Mouse (Mus musculus) megakaryocyte, embryonic 14.5 days (primary cell): Measurements from ENCODE around the gene Oit1. TPM values are rescaled to one million over a fixed set of nuclear protein-coding genes. Genes with fewer than 3 reads are reported as not detected.

Experiments
- H3K27me3 ChIP-seq: replicated peaks from 2 replicates; pipeline ENCODE3; 2012; ENCODE audit warnings: inconsistent platforms
- H3K36me3 ChIP-seq: replicated peaks from 2 replicates; pipeline ENCODE3; 2012; ENCODE audit warnings: low read length, inconsistent platforms, mixed read lengths
- H3K4me1 ChIP-seq: 2 replicates; pipeline ENCODE4 v1.6.1; 2012; ENCODE audit warnings: inconsistent platforms
- H3K4me3 ChIP-seq: replicated peaks from 2 replicates; pipeline ENCODE3; 2012; ENCODE audit warnings: moderate library complexity, mild to moderate bottlenecking, inconsistent platforms
- H3K9me3 ChIP-seq: 2 replicates; pipeline ENCODE4 v1.6.1; 2012; ENCODE audit warnings: inconsistent platforms
- FLI1 ChIP-seq: IDR thresholded peaks from 2 replicates; pipeline ENCODE4 v1.6.1; 2012; ENCODE audit warnings: low read length, inconsistent platforms, mixed read lengths
- GATA1 ChIP-seq: IDR thresholded peaks from 3 replicates; pipeline ENCODE4 v1.6.1; 2012; ENCODE audit warnings: mixed read lengths, low read length, inconsistent platforms, borderline replicate concordance
- polyA plus RNA-seq: library from polyadenylated mRNA; stranded (reverse); fragments of >175 nt; gene quantifications from 2 replicates; pipeline ENCODE4 v1.2.3, GENCODE M21; 2012; ENCODE audit warnings: low replicate concordance; ENCODE audit not compliant: insufficient read depth

Oit1 gene
- polyA plus RNA-seq, 1 experiment: not detected

DNA sequence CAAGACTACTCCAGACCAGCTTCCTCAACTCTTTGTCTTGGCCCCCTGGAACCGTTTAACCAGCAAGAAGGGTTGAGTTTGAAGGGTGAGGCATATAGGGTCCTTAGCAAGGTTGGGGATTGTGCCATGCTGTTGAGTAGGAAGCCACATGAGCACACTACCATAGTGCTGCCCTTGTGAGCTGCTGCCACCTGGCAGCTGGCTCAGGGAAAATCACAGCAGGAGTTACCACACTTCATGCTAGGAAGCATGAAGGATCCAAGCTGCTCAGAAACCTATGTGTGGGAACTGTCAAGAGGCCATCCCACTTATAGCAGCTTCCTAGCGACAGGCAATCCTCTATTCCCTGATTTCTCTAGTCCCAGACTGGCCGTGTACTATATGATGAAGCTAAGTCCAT is 69.9 kb downstream of the Oit1 start:
- H3K4me1 ChIP-seq: no peaks in the 10 kb centered on the region
- H3K9me3 ChIP-seq: no peaks in the 10 kb centered on the region
- H3K4me3 ChIP-seq: no peak overlapping the region
- TF ChIP-seq GATA1 (no peak), FLI1 (no peak)
- H3K27me3 ChIP-seq: peaks cover 32% of the 10 kb centered on the region
- H3K36me3 ChIP-seq: no peaks in the 10 kb centered on the region

DNA sequence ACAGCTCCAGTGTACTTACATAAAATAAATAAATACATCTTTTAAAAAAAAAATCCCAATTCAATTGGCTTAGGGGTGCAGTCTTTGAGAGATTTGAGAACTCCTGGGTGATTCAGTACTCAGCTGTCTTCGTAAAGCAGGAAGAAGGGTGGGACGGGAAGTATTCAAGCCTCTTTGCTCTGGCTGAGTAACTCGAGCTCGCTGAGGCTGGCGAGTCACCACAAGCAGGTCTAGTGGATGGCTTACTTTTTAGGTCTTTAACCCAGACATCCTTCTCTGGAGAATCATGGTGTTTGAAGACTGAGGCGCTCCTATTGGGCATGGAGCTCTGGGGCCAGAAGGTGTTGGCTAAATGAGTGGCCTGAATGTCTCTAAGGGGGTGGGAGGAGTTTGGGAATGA is 71.7 kb downstream of the Oit1 start:
- H3K9me3 ChIP-seq: no peaks in the 10 kb centered on the region
- no peaks in the 10 kb centered on the region for H3K4me1 ChIP-seq
- H3K4me3 ChIP-seq: no peak overlapping the region
- no peak for TF ChIP-seq FLI1
- no peak for TF ChIP-seq GATA1
- H3K36me3 ChIP-seq: no peaks in the 10 kb centered on the region
- peaks cover 29% of the 10 kb centered on the region for H3K27me3 ChIP-seq

DNA sequence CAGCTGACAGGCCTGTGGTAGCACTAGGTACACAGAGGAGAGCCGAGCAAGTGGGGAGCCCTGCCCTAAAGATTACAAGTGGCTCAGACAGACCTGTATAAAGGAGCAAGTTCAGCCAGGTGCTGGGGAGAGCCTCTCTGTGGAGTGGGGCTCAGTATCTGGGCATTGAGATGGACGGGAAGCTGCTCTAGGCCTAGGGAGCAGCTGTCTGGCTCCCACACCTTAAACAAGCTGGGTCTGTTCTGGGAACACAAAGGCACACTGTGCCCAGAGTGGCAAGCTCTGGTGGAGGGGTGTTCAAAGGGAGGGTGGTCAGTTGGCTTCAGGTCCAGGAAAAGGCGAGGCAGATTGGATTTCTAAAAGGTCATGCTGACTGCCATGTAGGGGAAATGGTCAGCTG is 73.5 kb downstream of the Oit1 start:
- Histone ChIP-seq H3K4me3 (no peak overlapping the region), H3K27me3 (peaks cover 27% of the 10 kb centered on the region), H3K36me3 (no peaks in the 10 kb centered on the region), H3K4me1 (no peaks in the 10 kb centered on the region), H3K9me3 (no peaks in the 10 kb centered on the region)
- no peak for TF ChIP-seq FLI1

DNA sequence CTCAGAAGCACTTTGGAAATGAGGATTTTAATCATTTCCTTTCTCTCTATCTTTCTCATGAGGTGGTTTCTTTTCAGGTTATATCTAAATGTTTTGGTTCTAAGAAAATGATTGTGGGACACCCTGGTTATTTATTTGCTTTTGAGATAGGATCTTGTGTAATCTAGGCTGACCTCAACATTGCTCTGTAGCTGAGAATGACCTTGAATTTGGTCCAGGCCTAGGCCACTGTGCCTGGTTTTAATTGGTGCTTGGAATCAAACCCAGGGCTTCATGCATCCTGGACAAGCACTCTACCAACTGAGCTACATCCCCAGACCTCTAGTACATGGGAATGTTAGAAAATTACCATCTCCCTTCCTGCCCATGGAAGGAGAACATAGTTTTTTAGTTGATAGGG is 74.5 kb downstream of the Oit1 start:
- Histone ChIP-seq H3K4me1 (no peaks in the 10 kb centered on the region), H3K9me3 (no peaks in the 10 kb centered on the region), H3K27me3 (peaks cover 25% of the 10 kb centered on the region), H3K36me3 (no peaks in the 10 kb centered on the region), H3K4me3 (no peak overlapping the region)
- TF ChIP-seq GATA1 (no peak), FLI1 (no peak)

DNA sequence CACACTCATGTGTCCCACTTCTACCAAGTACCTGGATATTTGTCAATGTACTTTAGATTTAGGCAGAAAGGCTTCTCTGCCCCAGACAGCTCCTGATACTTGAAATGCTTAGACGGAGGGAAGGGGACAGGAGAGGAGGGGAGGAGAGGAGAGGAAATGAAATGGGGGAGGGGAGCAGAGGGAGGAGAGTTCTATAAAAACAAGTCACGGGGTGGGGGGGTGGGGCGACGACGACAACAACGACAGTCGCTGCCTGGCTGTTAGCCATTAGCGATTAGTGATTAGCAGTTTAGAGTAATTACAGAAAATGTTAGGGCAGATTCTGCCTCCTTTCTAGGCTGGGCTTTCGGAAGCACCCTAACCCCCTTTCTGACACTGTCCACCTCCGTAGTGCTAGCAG is 75.9 kb downstream of the Oit1 start:
- Histone ChIP-seq H3K4me1 (no peaks in the 10 kb centered on the region), H3K27me3 (peaks cover 21% of the 10 kb centered on the region), H3K36me3 (no peaks in the 10 kb centered on the region), H3K9me3 (no peaks in the 10 kb centered on the region), H3K4me3 (no peak overlapping the region)
- TF ChIP-seq FLI1 (no peak), GATA1 (no peak)

DNA sequence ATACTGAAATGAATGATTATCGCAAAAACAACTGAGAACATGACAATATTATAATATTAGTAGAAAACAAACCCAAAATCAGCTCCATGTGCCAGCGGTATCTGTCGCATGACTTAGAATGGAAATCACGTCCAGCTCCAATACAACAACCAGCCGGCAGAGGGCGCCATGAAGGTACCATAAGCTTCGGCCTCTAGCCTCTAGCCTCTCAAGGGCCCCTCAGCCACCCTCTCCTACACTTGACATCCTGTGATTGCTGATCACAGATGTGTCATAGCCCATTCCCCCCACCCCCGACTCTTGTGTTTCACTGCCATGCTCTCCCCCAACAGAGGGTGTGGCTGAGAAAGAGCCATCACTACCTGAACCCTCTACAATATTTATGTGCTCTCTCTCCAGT is 78.3 kb downstream of the Oit1 start:
- no peak for TF ChIP-seq FLI1
- TF ChIP-seq GATA1: no peak
- no peaks in the 10 kb centered on the region for H3K9me3 ChIP-seq

More for the DNA sequence above, 78.3 kb downstream of the Oit1 start:
- Histone ChIP-seq H3K4me3 (no peak overlapping the region), H3K27me3 (peaks cover 14% of the 10 kb centered on the region), H3K36me3 (no peaks in the 10 kb centered on the region), H3K4me1 (no peaks in the 10 kb centered on the region)

Other genes starting within 250 kb of the Oit1 start
- gene Pdhb, start 205.7 kb downstream of the Oit1 start, polyA plus RNA-seq: 47.0 TPM in 1 of 2 replicates, not detected in the other
- 0.16 TPM in 1 of 2 replicates, not detected in the other for gene Kctd6, start 164.6 kb downstream of the Oit1 start, polyA plus RNA-seq
- not detected in 2 replicates for gene Acox2, start 119.4 kb downstream of the Oit1 start, polyA plus RNA-seq
- gene Fam107a, start 60.7 kb downstream of the Oit1 start, polyA plus RNA-seq: not detected in 2 replicates